Mouse (Mus musculus): ENCODE results near the gene Arsj.

Arsj gene

DNA sequence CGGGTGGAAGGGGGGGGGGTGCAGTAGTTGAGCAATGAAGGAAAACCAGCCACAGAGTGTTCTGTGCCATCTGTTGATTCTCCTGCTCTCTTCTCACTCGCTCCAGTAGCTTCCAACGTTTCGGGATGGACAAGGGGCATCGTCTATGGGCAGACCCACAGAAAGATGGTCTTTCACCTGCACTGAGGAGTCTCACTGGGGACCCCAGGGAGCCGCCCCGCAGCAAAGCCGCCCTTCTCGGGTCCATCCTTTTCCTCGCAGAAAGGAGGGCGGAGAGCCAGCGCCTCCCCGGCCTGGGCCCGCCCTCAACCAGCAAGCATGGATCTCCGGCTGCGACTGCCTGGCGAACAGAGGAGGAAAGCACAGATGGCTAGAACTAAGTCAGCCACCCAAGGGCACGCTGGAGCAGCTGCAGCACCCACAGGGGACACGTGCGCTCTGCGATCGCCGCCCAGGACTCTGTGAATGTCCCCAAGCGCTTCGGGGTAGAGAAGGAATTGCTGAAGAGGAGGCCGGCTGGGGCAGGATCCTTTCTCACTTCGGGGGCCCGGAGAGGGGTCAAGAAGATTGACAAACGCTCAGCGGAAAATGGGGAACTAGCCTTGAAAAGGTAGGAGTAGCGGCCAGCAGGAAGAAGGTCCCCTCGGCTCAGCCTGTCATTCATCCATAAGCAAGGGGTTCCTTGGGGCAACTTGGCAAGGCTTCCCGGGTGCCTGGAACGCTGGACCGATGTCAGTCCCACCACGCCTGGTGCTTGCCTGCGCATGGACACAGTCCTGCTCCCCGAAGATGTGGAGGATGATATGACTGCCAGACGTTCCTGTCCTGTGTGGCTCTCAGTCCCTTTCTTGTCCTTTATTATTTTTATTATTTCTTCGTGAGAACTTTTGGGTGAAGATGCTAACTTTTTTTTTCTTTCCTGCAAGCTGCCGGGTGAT lies at the start of gene Arsj:
Gene Arsj (plus strand): TSS at position 117 of the 938 bp plus-strand sequence.
- DNase-seq (ENCODE audit: low spot score) = peak; percentile 54

DNA sequence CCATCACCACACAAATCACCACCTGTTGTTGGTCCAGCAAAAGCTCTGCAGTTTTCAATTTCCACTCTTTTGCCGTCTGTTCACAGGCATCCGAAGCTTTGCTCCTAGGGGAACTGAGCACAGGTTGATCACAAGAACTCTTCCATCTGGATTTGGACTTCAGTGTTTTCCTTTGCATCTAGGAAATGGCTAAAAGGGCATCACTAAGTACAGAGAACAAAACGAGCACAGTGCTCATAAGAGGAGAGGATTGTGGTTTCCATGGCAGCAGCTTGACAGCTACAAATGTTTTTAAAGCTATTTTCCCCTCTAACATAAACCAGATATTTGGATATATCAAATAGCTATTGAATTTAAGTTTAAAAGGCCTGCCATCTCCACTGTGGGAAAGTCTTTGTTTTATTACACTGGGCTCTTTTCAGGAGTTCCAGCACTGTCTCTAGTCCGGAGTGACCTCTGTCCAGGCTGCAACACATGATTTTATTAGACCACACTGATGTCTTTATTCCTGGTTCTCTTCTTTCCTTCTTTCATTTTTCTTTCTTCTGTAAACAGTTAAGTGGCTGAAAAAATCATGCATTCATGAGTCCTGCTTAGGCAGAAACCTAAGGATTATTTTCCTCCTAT lies 38.5 kb upstream of the Arsj start:
- no peak for DNase-seq (ENCODE audit: low spot score)

DNA sequence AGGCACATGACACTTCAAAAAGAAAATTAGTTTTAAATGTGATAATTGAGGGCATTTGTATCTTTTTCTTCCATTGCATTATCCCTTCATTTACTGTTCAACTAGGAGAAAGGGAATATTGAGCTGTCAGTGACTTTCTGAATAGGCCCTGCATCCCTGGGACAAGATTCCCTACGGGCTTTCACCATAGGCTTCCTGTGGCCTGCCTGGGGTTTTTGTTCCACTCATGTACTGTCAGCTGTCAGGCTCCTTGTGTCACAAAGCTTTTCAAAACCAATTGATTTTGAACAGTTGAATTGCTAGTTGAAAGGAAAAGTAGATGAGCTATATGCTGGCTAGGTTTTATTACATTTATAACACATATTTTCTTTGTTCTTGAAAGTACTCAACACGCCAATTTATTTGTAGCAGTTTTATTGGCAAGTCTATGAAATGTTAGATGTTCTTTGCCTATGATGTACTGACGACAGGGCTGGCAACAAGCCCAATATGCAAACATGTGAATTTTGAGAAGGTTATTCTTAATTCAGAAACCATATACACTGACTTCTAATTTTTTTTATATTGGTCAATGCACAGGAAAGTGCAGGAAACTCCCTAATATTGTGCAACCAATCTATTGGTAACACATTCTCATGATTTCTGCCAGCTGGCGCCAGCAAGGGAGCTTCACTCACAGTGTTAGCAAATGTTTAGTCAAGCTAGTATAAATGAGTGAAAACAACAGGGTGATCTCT lies 37.4 kb upstream of the Arsj start:
- DNase-seq (ENCODE audit: low spot score) = no peak

DNA sequence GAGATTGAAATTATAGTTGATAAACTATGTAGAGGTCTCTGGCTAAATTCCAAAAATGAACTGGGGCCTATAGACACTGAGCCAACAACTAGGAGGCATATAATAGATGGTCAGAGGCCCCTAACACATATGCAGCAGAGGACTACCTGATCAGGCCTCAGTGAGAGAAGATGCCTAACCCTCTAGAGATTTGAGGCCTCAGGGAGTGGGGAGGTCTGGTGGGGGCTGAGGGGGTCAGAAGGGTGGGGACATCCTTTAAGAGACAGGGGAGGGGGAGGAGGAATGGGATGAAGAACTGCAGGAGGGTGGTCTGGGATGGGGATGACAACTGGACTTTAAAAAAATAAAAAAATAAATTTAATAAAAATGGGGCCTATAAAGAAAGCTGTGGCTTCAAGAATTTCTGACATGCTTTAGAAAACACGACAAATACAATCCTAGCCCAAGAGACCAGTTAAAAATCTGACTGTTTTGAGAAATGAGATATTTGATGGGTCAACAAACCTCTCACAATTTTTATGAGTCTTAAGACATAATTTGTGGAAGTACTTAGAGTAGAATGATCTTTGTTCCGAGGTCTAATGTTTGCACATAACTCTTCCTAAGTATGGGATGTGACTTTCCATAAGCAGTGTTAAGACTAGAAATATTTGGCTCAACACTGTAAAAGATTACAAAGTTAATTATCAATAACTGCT lies 36.7 kb upstream of the Arsj start:
- no peak for DNase-seq (ENCODE audit: low spot score)

DNA sequence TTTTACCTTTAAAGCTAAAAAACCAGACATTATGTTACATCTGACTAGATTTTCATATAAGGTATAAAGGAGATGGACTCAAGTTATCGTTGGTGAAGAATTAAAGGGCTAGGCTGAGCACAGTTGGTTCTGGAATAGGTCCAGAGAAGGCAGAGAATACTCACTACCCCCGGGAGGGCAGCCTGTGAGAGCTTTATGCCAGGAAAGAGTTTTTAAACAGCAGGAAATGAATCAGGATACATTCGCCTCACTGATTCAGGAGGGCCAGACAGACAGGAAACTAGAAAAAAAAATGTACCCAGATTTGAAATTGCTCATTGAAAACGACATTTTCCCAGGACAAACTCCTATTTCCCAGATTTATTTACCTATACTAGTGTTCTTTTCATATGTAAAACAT lies 28.2 kb upstream of the Arsj start:
- no peak for DNase-seq (ENCODE audit: low spot score)

DNA sequence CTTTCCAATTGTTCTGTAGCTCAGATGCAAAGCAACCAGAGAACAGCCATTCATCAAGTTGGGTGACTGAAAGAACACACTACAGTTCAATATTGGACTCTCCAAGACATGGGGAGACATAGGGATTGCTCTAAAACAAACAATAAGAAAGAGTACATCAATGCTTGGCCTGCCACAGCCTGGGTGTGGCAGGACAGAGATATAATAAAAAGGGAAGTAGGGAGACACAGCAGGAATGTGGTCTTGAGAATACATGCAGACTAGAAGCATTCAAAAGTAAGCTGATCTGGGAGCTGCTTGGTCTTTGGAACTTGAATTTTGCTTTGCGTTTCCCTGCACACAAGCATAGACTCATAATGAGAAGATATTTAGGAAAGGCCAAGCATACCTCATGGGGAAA lies 18.7 kb upstream of the Arsj start:
- DNase-seq (ENCODE audit: low spot score) = no peak

DNA sequence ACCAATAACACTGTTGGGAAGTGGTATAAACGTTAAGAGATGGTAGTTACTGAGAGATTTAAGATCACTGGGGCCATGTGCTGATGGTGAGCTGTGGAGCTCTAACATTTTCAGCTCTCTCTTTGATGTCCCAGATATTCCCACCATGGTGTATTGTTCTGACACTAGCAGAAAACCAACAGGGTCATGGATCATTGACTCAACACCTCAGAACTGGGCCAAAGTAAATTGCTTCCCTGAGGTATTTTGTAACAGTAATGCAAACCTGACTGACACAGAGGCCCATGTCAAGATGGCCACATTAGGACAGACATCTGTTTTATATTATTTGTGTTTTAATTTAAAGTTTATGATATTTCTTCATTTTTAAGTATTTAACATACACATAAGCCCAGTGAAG lies 3.7 kb upstream of the Arsj start:
- no peak for DNase-seq (ENCODE audit: low spot score)

DNA sequence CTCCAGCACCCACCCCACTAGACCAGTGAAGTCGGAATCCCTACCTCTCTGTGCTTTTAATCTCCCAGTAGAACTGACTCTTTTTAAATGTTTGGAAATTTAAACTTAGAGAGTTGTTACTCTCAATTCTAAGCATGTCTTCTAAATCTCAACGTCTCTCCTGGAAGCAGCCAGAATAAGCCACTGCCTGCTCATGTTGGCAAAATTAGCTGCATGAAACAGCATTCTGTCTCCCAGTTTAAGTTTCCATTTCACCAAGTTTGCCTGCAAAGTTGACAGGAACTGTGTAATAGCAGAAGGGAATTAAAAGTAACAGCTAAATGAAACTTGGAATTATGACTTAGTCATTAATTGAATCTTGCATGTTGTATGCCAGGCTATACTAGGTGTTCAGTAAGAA lies 1.1 kb upstream of the Arsj start:
- no peak for DNase-seq (ENCODE audit: low spot score)

DNA sequence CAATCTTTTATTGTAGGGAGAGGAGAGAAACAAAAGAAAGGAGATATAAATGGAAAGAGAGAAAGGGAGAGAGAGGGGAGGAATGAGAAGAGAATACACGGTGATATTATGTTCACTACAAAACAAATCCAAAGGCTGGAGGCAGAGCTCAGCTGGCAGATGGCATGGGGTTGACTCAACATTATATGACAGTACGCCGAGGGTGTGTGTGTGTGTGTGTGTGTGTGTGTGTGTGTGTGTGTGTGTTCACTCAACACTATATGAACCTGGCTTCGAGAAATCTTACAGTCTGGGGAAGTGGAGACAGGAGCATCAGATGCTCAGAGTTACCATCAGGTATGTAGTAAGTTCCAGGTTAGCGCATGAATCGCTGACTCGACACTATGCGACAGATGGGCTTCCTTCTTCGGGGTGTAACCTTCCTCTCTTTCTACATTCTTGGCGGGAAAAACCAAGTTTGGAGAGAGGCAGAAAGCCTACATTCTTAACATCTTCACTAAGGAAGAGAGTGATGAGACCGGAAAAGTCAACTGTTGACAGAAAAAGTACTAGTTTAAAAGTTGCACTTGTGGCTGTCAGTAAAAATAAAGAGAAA lies 456 bp upstream of the Arsj start:
- DNase-seq (ENCODE audit: low spot score) = no peak

DNA sequence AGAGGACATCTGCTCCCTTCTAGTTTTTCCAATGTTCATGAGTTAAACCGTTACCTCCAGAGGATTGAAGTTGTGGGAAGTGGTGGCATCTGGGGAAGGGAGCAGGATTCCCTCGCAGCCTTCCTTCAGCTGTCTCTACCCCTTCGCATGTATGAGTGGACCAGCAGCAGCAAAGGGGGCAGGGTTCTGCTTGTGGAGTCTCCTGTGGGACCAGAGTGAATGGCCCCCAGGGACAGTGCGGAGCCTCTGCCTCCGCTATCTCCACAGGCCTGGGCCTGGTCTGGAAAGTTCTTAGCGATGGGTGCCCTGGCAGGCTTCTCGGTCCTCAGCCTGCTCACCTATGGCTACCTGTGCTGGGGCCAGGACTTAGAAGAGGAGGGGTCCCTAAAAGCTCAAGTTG lies 1.1 kb downstream of the Arsj start:
- no peak for DNase-seq (ENCODE audit: low spot score)

DNA sequence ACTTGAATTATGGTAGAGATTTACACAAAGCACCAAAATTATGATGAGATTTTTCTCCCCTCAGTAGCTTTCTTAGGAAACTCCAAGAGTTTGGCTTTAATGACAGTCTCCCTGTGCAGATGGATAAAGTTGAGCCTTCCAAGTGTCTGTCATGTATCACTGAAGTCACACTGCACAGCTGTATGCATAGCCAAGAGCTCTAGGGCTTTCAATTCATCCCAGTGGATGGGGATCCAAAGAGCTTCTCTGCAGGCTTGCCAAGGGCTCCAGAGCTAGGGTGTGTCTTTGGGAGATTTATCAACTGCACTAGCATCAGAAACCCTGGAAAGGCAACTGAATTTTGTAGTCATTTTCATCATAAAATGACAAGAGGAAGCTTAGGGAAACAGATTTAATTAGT lies 7.1 kb downstream of the Arsj start:
- DNase-seq (ENCODE audit: low spot score) = no peak

DNA sequence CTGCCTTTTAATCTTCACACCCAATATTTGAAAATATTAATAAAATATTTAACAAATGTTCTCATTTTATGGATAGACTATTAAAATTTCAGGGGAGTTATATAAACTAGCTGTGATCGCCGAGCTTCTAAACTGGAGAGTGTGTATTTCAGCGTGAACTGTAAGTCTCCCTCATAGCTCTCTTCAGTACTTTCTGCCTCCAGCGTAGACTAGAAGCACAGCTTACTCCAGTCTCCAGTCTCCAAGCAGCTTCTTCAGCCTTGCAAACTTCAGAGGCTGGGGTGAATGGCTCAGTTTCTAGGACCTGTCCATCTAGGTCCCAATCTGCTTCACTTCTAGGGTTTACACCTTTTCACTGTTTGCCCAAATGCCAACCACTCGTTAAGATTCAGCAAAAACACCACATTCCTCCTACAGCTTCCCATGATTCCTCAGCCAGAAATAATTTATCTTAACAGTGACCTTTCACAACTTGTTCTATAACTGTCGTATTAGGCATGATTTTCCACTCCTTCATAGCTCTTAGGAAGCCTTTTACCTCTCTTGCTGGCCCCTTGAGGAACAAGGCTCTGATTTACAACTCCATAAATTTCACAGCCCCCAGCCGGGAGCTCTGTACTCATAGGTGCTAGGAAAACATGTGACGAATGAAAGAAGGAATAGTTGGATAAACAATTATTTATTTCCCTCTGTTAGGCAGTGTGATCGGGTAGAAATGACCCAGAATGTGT lies 9.5 kb downstream of the Arsj start:
- DNase-seq (ENCODE audit: low spot score) = no peak

DNA sequence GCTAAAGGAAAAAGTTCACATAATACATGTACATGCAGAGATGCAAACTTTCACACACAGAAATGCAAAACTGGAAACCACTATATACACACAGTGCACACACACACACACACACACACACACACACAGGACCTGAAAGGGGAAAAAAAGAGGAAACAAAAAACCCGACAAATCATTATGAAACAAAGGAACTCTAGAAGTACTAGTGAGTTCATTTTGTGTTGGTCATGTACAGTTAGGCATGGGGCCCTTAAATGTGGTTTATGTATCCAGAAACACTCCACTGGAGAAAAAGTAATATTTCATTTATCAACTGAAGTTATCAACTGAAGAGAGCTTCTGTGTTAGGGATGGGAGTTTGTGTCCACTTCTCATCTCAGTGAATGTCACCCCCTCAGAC lies 10.2 kb downstream of the Arsj start:
- no peak for DNase-seq (ENCODE audit: low spot score)

DNA sequence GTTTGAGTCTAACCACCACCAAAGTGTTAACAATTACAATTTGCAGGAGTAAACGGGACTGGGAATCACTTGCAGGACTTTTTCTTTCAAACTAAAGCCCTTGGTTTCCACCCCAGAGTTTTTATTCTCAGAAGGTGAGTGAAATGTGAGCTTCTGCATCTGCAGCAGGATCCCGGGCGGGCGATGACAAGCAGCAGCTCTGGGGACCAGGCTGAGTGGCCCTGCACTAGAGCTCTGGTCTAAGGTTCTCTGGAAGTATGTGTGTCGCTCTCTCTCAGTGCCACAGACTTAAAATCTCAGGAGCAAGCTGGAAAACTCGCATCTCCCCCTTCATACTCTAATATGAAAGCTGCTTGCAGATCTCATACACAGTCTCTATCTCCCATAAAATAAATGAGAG lies 15.8 kb downstream of the Arsj start:
- DNase-seq (ENCODE audit: low spot score) = no peak

DNA sequence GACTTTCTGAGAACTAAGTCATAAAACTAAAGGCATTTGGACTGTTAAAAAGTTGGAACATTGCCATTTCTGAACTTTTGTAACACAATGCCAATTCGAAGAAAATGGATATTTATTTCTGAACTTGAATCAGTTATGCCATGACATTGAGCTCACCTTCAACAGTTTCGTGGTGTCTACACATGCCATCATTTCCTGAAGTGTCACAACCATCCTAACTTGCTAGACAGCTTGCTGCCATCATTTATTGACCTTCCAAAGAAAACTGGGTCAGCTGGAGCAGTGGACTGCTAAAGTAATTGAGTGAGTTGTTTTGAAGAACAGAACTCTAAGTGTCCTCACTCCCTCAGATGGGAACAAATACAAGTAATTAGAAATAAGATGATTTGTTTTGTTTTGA lies 16.2 kb downstream of the Arsj start:
- no peak for DNase-seq (ENCODE audit: low spot score)

DNA sequence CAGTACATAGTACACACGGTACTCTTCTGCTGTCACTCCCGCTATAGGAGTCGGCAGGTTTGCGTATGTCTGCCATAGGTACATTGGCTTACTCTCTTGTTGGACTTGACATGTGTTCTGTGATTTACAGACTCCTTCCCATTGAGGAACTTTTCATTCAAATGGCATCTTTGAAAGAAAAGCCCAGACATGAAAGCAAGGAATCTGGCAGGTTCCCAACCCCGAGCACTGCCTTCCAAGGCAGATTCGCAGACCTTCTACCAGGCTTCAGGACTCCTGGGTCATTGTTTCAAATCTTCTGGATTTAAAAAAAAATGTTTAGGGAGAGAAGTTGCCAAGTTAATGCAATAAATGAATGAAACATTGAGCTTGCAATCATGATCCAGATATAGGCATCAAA lies 19.8 kb downstream of the Arsj start:
- DNase-seq (ENCODE audit: low spot score) = no peak

DNA sequence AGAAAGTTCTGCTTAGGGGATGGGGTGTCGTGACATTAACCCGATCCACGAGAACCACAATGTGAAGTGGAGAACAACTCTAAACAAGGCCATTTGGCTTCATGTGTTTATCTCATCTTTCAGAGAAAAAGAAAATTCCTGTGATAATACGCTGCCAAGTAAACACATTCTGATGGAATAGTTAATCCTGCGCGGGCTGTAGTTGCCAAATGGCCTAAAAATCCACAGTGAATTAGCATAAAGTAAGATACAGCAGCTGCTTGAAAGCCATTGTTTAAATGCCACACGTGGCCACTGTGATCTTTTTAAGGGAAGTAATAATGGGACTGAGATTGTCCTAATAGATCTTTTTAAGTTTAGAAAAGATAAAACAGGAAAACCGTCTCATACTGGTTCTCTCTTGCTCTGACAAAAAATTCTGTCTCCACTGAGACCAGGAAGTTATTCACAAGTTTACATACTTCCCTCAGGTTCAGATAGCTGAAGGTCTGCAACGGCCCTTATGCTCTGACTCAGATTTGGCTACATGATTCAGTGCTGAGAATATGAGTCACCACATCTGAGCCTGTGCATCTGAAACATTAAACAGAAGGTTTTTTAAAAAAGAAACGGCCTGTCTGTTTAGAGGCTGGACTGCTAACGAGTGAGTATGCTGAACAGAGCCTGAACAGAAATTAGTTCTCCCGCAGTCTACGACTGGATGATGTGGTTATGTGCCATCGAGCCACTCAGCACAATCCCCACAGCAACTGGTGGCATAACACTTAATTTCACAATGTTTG lies 21.4 kb downstream of the Arsj start:
- DNase-seq (ENCODE audit: low spot score) = no peak

DNA sequence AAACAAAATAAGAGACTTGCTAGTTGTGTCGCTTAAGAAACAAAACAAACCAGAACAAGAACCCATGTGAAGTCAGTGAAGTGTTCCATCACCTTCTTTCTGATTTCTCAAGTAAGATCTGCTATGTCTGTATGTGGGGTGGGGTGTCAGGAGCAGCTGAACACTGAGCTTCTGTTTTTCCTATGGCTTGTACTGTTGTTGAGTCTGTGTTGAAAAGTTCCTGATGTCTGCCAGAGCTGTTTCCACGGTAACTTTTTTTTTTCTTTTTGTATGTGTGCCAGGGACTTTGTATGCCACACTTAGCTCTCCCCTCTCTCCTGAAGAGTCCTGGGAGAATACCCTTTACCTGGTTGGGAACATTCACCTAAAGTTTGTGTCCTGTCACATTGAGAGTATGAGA lies 34.0 kb downstream of the Arsj start:
- no peak for DNase-seq (ENCODE audit: low spot score)

DNA sequence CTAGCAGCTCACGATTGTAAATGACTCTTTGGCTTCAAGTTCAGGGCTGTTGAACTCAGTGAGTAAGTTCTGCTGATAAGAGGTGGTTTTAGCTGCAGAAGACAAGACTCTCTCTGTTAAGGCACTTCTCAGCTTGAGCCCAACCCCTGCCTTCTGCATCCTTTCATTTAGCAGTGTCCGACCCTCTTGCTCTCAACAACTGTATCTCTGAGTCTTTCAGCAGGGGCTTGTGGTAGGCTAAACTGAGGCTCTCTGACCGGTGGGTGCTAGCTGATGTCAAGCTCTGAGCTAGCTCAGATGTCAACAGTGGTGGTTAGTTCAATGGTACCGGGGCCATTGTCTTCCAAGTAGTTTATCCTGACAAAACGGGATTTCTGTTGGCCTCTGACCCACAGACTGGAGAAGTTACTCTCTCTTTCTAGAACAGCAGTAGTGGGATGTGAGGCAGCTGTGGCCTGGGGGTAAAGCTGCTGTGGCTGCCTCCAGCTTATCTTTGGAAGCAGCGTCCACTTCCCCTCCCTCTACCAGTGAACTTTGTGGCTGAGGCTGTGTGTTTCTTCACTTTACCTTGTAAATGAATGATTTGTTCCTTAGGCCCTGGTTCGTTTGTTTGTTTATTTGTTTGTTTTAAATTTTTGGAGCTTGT lies 34.6 kb downstream of the Arsj start:
- no peak for DNase-seq (ENCODE audit: low spot score)

DNA sequence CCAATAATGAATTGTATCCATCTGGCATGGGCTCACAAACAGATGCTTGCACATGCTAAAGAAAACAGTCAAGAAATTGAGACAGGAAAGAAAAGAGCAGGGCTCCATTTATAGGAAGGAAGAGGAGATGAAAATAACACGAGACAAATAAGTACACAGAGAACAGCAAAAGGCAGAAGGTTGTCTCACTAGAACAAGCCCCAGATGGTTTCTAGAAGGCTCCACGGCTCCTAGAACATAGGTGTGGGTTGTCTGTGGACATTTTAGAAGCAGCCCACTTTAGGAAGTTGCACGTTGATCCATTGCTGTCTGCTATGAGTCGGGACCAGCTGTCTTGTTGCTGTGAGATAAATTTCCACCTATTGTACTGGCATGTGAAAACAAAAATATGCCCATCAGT lies 37.2 kb downstream of the Arsj start:
- no peak for DNase-seq (ENCODE audit: low spot score)
